Mouse (Mus musculus) embryonic facial prominence, embryonic 12.5 days (tissue): ENCODE data around the gene Hist1h1e. TPM values are rescaled to one million over a fixed set of nuclear protein-coding genes. Genes with fewer than 3 reads are reported as not detected.
"Not testable (repeated sequence)": the region's sequence is repeated elsewhere in the genome, so short reads cannot be mapped to it uniquely, and the experiment has no call there.

Experiments
- ATAC-seq: fragments of 200-750 bp; cut with Nextera tagmentation; 2 replicates; pipeline ENCODE4 v1.8.0; 2017; ENCODE audit not compliant: insufficient number of reproducible peaks, insufficient read depth, low FRiP score, low TSS enrichment
- H3K27ac ChIP-seq: fragments of 300-500 bp; sonication (generic); 2 replicates; pipeline ENCODE4 v1.5.1; 2016; ENCODE audit warnings: mild to moderate bottlenecking
- H3K27me3 ChIP-seq: fragments of 300-500 bp; sonication (generic); 2 replicates; pipeline ENCODE4 v1.6.1; 2016; ENCODE audit warnings: mild to moderate bottlenecking, moderate library complexity
- H3K36me3 ChIP-seq: fragments of 300-500 bp; sonication (generic); 2 replicates; pipeline ENCODE4 v1.6.1; 2016; ENCODE audit warnings: mild to moderate bottlenecking
- H3K4me1 ChIP-seq: fragments of 300-500 bp; sonication (generic); 2 replicates; pipeline ENCODE4 v1.6.1; 2016
- H3K4me2 ChIP-seq: fragments of 300-500 bp; sonication (generic); replicated peaks from 2 replicates; pipeline ENCODE4 v1.6.1; 2016; ENCODE audit warnings: mild to moderate bottlenecking, moderate library complexity
- H3K4me3 ChIP-seq: fragments of 300-500 bp; sonication (generic); 2 replicates; pipeline ENCODE4 v1.5.1; 2016; ENCODE audit warnings: mild to moderate bottlenecking
- H3K9ac ChIP-seq: fragments of 300-500 bp; sonication (generic); 2 replicates; pipeline ENCODE4 v1.6.1; 2016; ENCODE audit warnings: mild to moderate bottlenecking, moderate library complexity
- H3K9me3 ChIP-seq: fragments of 300-500 bp; sonication (generic); 2 replicates; pipeline ENCODE4 v1.6.1; 2016; ENCODE audit warnings: mild to moderate bottlenecking, moderate library complexity
- WGBS: fragments of 180-500 bp; shearing (Covaris S2); methylation state at CpG from one replicate; pipeline ENCODE4 v1.1.7; 2016; 5-methylcytosine and 5-hydroxymethylcytosine counted together
- polyA plus RNA-seq: library from polyadenylated mRNA; unstranded; fragments of >200 nt; fragmentation: Nextera tagmentation; extraction: Ambion mirVana; gene quantifications from 2 replicates; pipeline ENCODE4 v1.2.1, GENCODE M21; 2016

Gene Hist1h1e
- polyA plus RNA-seq, 1 experiment from 2014 or later, result 22.6 TPM

DNA sequence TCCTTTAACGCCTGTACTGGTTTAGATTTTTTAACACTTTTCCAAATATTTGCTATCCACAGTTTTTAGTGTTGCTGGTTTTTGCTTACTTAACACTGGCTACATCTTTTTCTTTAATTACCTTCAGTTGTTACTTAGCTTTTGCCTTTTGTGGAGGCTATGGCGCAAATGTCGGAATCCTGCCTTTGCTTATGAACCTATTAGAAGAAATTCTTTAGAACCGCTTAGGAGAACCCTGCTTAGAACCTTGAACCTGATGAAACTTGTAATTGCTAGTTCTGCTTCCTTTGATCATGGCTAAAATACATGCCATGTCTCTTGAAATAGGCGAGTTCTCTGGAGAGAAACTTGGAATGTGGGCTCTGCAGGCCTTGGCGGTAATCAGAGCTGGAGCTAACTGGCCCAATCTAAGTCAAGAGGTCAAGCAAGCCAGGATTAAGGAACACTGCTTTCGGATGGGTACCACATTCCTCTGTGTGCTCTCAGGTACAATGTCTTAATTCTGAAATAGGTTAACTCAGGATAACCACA lies 45.9 kb downstream of the Hist1h1e start:
- H3K27me3 ChIP-seq, result no peaks in the 10 kb centered on the region
- peak overlapping the region; percentile 51 for H3K4me3 ChIP-seq
- H3K27ac ChIP-seq, result peak overlapping the region; percentile 89
- peak overlapping the region; percentile 60 for H3K9ac ChIP-seq
- H3K9me3 ChIP-seq, result no peaks in the 10 kb centered on the region
- H3K4me2 ChIP-seq, result peak overlapping the region; percentile 75
- 3% methylated on average over 7 of the region's 7 CpGs for WGBS
- ATAC-seq, result no peak
- peaks cover 15% of the 10 kb centered on the region; the same call in 1 of the 2 replicates for H3K4me1 ChIP-seq
- no peaks in the 10 kb centered on the region for H3K36me3 ChIP-seq

DNA sequence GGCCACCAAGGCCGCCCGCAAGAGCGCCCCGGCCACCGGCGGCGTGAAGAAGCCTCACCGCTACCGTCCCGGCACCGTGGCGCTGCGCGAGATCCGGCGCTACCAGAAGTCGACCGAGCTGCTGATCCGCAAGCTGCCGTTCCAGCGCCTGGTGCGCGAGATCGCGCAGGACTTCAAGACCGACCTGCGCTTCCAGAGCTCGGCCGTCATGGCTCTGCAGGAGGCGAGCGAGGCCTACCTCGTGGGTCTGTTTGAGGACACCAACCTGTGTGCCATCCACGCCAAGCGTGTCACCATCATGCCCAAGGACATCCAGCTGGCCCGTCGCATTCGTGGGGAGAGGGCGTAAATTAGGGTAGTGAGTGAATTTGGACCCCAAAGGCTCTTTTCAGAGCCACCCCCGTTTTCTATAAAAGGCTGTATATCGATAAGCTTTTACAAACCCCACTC lies 46.5 kb downstream of the Hist1h1e start:
- peak overlapping the region; percentile 75 for H3K4me2 ChIP-seq
- peaks cover 15% of the 10 kb centered on the region; the same call in 1 of the 2 replicates for H3K4me1 ChIP-seq
- not testable (repeated sequence) for H3K27me3 ChIP-seq, ATAC-seq, H3K36me3 ChIP-seq, H3K9me3 ChIP-seq
- 0% methylated on average over 8 of the region's 40 CpGs for WGBS
- peak overlapping the region; percentile 60 for H3K9ac ChIP-seq
- peak overlapping the region; percentile 51 for H3K4me3 ChIP-seq
- peak overlapping the region; percentile 89 for H3K27ac ChIP-seq

DNA sequence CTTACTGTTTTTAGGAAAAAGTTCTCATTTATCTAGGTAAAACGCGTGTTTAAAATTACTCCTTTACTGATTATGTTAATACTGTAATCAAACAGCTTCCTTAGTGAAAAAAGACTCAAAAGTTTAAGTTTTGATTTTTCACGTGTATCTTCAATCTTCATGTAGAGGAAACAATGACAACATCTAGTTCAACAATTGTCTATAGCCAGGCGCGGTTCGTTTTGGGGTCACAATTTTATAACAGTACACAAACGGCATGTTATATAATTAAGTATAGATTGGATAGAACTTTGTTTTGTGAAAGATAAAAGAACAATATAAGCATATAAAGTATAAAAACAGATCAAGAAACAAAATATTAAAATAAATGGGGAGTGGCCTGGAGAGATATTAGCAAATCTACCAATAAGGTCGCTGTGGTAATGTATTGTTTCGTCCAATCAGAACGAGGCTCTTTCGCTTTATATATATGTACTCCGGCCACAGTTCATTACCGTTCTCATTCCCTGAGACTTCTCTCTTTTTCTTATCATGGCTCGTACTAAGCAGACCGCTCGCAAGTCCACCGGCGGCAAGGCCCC lies 47.0 kb downstream of the Hist1h1e start, which contains the start of gene Hist1h3d:
Gene Hist1h3d (plus strand): TSS at position 493 of the 581 bp plus-strand sequence.
- no peaks in the 10 kb centered on the region for H3K9me3 ChIP-seq
- H3K4me3 ChIP-seq, result peak within 1 kb of the TSS; percentile 51
- H3K36me3 ChIP-seq, result no peaks in the 10 kb centered on the region
- H3K4me2 ChIP-seq, result peak within 1 kb of the TSS; percentile 75
- peak; percentile 58; the same call in 1 of the 2 replicates for ATAC-seq
- H3K27me3 ChIP-seq, result no peaks in the 10 kb centered on the region
- peak within 1 kb of the TSS; percentile 60 for H3K9ac ChIP-seq
- peaks cover 15% of the 10 kb centered on the region; the same call in 1 of the 2 replicates for H3K4me1 ChIP-seq
- under 1% methylated on average over 18 of the region's 18 CpGs for WGBS
- peak within 1 kb of the TSS; percentile 90 for H3K27ac ChIP-seq

DNA sequence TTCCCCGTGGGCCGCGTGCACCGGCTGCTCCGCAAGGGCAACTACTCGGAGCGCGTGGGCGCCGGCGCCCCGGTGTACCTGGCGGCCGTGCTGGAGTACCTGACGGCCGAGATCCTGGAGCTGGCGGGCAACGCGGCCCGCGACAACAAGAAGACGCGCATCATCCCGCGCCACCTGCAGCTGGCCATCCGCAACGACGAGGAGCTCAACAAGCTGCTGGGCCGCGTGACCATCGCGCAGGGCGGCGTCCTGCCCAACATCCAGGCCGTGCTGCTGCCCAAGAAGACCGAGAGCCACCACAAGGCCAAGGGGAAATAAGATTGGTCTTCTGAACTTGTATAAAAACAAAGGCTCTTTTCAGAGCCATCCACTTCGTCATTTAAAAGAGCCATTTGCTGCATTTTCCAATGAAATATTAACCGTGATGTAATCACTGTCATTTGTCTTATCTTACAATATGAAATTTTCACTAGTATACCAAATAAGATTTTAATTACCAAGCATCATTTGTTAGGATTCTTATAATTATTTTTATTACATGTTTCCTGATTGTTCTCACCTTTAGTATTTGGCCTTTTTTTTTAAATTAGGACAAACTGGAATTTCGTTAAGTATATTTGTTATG lies 47.7 kb downstream of the Hist1h1e start:
- Histone ChIP-seq H3K27ac (peak overlapping the region; percentile 96), H3K4me3 (peak overlapping the region; percentile 52), H3K4me2 (peak overlapping the region; percentile 75), H3K9ac (peak overlapping the region; percentile 58; the same call in 1 of the 2 replicates), H3K4me1 (peaks cover 19% of the 10 kb centered on the region; the same call in 1 of the 2 replicates)
- WGBS, result under 1% methylated on average over 13 of the region's 39 CpGs
- not testable (repeated sequence) for H3K27me3 ChIP-seq, H3K36me3 ChIP-seq, ATAC-seq, H3K9me3 ChIP-seq

DNA sequence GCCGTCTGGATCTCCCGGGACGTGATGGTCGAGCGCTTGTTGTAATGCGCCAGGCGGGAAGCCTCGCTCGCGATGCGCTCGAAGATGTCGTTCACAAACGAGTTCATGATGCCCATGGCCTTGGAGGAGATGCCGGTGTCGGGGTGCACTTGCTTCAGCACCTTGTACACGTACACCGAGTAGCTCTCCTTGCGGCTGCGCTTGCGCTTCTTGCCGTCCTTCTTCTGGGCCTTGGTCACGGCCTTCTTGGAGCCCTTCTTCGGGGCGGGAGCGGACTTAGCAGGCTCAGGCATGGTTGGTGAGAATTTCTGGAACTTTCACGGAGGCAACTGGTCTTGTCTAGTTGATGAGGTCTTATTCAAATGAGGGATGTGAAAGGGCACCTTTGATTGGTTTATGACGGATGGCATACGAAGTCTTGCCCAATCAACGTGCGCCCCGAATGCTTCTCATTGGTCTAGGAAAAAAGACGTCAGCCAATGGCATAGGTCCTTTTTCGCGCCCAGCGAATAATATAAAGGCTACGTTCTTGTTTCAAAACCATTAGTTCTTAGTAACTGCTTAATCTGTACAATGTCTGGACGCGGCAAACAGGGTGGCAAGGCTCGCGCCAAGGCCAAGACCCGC lies 48.3 kb downstream of the Hist1h1e start, which contains the start of the genes Hist1h2bf and Hist1h2ad:
Gene Hist1h2bf (minus strand): TSS at position 299 of the 627 bp plus-strand sequence.
Gene Hist1h2ad (plus strand): TSS at position 484 of the 627 bp plus-strand sequence.
- peak; percentile 91 for ATAC-seq
- peak within 1 kb of the TSS; percentile 96 for H3K27ac ChIP-seq
- H3K27me3 ChIP-seq, H3K36me3 ChIP-seq, H3K9me3 ChIP-seq: not testable (repeated sequence)
- peak within 1 kb of the TSS; percentile 75 for H3K4me2 ChIP-seq
- peak within 1 kb of the TSS; percentile 72 for H3K9ac ChIP-seq
- WGBS, result under 1% methylated on average over 42 of the region's 42 CpGs
- peaks cover 19% of the 10 kb centered on the region; the same call in 1 of the 2 replicates for H3K4me1 ChIP-seq
- peak within 1 kb of the TSS; percentile 52 for H3K4me3 ChIP-seq

DNA sequence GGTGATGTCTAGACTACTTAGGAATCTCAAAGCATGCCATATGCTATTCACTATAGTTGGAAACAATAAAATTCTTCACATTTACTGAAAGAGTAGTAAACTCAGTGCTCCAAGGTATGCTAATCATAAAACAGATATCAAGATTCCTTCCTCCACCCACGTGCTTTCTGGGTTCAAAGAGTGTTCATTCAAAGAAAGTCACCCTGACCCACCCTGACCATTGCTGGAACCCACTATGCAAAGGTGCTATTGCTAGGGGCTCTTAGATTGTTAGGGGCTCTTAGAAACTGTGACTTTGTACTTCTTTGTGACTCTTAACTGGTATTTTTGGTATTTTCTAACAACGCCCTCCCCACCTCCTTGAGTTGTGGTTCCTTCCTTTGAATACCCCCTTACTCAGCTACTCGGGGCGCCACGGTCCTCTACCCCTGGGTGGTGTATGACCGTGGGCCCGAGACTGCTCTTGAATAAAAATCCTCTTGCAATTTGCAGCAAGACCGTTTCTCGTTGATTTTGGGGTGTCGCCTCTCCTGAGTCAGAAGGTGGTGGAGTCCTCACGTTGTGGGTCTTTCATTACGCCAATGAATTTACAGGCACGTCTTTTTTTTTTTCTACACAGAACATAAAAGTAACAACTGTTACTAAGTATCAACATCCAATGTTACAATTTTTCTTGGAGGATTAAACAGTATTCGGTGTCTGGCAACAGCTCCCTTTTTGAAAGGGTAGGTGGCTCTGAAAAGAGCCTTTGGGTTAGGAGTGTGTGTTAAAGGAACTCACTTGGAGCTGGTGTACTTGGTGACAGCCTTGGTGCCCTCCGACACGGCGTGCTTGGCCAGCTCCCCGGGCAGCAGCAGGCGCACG lies 49.1 kb downstream of the Hist1h1e start:
- not testable (repeated sequence) for H3K36me3 ChIP-seq, H3K27me3 ChIP-seq, H3K9me3 ChIP-seq, ATAC-seq
- peak overlapping the region; percentile 74 for H3K4me2 ChIP-seq
- peak overlapping the region; percentile 96 for H3K27ac ChIP-seq
- WGBS, result 9% methylated on average over 20 of the region's 20 CpGs
- peak overlapping the region; percentile 72 for H3K9ac ChIP-seq
- peaks cover 19% of the 10 kb centered on the region; the same call in 1 of the 2 replicates for H3K4me1 ChIP-seq
- H3K4me3 ChIP-seq, result peak overlapping the region; percentile 52

DNA sequence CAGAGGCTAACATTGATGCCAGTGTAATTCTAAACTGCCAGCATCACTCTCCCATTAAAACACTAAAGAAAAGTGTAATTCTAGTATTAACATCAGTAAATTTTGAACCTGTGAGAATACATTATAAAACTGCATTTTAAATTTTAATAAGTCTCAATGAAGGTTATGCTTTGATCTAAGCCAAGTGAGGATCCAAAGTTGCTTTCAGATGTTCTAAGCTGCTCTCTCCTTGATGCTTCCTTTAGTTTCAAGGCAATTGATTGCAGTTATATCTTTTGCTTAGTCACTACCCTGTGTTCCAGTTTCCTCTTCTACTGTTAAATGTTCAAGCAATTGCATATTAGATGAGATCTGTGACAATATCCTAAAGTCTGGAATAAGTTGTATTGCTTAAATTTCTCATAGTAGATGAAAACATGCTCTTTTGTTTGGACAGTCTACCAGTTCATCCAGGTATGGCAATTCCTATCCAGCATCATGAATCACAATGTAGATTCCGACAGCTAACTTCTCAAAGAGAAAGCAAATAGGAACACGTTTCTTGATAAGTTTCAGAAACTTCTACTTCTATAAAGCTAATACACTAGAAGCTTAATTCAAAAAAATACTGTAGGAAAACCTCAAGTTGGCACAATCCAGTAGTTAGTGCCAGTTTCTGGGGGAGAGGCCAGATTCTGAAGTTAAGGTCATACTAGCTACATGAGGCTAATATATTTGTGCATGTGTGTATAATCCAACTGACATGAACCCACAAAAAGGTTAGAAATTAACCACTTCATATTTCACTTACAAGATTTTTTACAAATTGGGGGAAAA lies 49.9 kb downstream of the Hist1h1e start:
- H3K36me3 ChIP-seq, result no peaks in the 10 kb centered on the region
- H3K9ac ChIP-seq, result peak overlapping the region; percentile 72
- ATAC-seq, result no peak
- peaks cover 19% of the 10 kb centered on the region; the same call in 1 of the 2 replicates for H3K4me1 ChIP-seq
- H3K27ac ChIP-seq, result peak overlapping the region; percentile 96
- H3K4me2 ChIP-seq, result peak overlapping the region; percentile 74
- 37% methylated on average over 2 of the region's 2 CpGs for WGBS
- no peaks in the 10 kb centered on the region for H3K9me3 ChIP-seq
- H3K27me3 ChIP-seq, result no peaks in the 10 kb centered on the region
- H3K4me3 ChIP-seq, result peak overlapping the region; percentile 52

DNA sequence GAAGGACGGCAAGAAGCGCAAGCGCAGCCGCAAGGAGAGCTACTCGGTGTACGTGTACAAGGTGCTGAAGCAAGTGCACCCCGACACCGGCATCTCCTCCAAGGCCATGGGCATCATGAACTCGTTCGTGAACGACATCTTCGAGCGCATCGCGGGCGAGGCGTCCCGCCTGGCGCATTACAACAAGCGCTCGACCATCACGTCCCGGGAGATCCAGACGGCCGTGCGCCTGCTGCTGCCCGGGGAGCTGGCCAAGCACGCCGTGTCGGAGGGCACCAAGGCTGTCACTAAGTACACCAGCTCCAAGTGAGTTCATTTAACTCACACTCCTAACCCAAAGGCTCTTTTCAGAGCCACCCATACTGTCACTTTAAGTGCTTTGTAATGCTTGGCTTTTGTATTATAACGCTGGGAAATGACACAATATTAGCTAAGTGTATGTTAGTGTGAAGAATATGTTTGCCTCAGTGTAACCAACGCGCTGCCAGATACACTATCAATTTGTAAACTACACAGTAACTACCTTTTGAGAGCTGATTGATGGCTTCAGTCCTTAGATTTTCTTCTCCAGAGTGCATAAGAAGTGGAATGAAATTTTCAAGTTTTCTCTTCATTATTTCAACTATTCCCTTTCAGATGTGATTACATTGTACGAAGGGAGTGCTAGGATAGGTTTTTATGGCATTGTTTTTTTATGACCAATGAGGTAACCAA lies 50.7 kb downstream of the Hist1h1e start:
- Histone ChIP-seq H3K9ac (peak overlapping the region; percentile 72), H3K27ac (peak overlapping the region; percentile 96), H3K4me3 (peak overlapping the region; percentile 52), H3K4me2 (peak overlapping the region; percentile 74), H3K4me1 (peaks cover 13% of the 10 kb centered on the region; the same call in 1 of the 2 replicates)
- not testable (repeated sequence) for H3K9me3 ChIP-seq, ATAC-seq, H3K36me3 ChIP-seq, H3K27me3 ChIP-seq
- WGBS, result under 1% methylated on average over 17 of the region's 34 CpGs

DNA sequence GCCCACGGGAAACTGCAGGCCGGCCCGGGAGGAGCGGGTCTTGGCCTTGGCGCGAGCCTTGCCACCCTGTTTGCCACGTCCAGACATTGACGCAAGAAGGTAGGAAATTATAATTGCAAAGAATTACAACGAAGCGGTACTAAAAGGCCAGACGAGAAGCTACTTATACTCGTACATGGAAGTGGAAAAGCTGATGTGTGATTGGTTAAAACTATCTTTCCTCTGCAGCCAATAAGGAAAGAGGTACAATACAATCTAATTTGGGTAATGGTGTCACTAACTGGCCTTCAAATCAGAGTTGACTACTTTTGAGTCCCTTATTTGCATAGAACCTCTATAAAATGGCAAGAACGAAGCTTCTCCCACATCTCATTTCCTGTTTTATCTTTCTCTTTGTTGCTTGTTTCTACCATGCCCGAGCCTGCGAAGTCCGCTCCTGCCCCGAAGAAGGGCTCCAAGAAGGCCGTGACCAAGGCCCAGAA lies 51.3 kb downstream of the Hist1h1e start, which contains the start of the genes Hist1h2ae and Hist1h2bg:
Gene Hist1h2ae (minus strand): TSS at position 199 of the 482 bp plus-strand sequence.
Gene Hist1h2bg (plus strand): TSS at position 375 of the 482 bp plus-strand sequence.
- no peaks in the 10 kb centered on the region for H3K27me3 ChIP-seq
- H3K36me3 ChIP-seq, result no peaks in the 10 kb centered on the region
- no peaks in the 10 kb centered on the region for H3K9me3 ChIP-seq
- H3K4me1 ChIP-seq, result peaks cover 8% of the 10 kb centered on the region; the same call in 1 of the 2 replicates
- WGBS, result 0% methylated on average over 18 of the region's 18 CpGs
- H3K4me3 ChIP-seq, result peak within 1 kb of the TSS; percentile 52
- peak within 1 kb of the TSS; percentile 96 for H3K27ac ChIP-seq
- ATAC-seq, result peak; percentile 91
- H3K9ac ChIP-seq, result peak within 1 kb of the TSS; percentile 72
- H3K4me2 ChIP-seq, result peak within 1 kb of the TSS; percentile 74
